Mouse (Mus musculus) cortical plate, adult 2 months (tissue): ENCODE results near the gene Cbfa2t3.

Experiments used
- CTCF ChIP-seq: fragments of 200-500 bp; IDR thresholded peaks from 2 replicates; pipeline ENCODE4 v1.5.1; 2011; ENCODE audit warnings: mild to moderate bottlenecking, control low read depth, low read length; ENCODE audit not compliant: insufficient read depth; ENCODE audit errors: extremely low read depth
- POLR2A ChIP-seq: fragments of 200-500 bp; IDR thresholded peaks from 2 replicates; pipeline ENCODE4 v1.6.1; 2011; ENCODE audit warnings: mild to moderate bottlenecking, low read length, control low read depth; ENCODE audit not compliant: insufficient read depth; ENCODE audit errors: extremely low read depth

DNA sequence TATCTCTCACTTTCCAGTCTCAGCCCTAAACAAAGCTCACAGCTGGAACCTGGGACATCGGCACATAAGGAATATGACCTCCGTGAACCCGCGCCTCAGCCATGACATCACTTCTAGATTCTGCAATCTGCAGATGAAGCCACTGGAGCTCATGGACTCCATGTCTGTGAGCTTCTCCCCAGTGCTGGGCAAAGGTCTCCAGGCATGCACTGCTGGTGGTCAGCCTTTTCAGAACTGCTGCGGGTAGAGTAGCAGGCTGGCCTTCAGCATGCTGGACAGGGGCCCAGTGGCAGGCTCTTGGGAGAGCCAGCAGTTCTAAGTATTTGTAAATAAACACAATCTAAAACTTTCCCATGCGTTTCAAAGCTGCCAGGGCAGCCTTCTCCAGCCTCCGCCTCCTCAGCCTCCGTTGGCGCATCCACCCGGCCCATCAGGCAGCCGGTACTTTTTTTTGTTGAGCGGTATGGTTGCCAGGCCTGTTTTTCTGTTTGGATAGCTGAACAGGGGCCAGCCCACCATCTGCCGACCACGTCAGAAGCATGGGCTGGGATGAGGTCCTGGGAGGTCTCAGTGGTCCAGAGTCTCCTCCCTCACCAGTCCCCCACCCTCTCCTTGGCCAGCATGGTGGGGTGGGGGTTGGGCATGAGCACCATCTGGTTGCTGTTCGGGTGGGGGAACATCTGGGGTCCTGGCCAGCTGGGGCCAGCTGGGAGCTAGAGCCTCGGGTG is 59.2 kb downstream of the Cbfa2t3 start:
- TF ChIP-seq CTCF: no peak
- TF ChIP-seq POLR2A: no peak
